Mouse (Mus musculus) heart, adult 2 months (tissue): Measurements from ENCODE around the gene Zfp128.

ENCODE experiments used
- CTCF ChIP-seq: fragments of 200-600 bp; IDR thresholded peaks from 2 replicates; pipeline ENCODE4 v1.8.1; 2022; ENCODE audit warnings: antibody characterized with exemption, mild to moderate bottlenecking, moderate library complexity
- POLR2A ChIP-seq: fragments of 200-500 bp; IDR thresholded peaks from 2 replicates; pipeline ENCODE4 v1.6.1; 2011; ENCODE audit warnings: mild to moderate bottlenecking, low read depth, low read length, control low read depth; ENCODE audit not compliant: insufficient read depth

DNA sequence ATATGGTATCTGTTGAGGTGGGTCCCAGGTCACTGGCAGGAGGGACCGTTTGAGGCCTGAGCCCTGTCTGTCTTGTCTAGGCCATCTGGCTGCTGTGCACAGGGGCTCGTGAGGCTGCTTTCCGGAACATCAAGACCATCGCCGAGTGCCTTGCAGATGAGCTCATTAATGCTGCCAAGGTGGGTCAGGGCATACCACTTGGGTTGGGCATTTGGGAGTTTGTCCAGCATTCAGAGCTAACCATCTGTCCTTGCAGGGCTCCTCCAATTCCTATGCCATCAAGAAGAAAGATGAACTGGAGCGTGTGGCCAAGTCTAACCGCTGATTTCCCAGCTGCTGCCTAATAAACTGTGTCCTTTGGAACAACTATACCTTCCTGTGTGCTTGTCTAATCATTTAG is 45.3 kb downstream of the Zfp128 start:
- TF ChIP-seq POLR2A, result no peak
- no peak for TF ChIP-seq CTCF
